Mouse (Mus musculus) spleen, adult 10 weeks (tissue): ENCODE data around the gene Coro7. TPM values are rescaled to one million over a fixed set of nuclear protein-coding genes. Genes with fewer than 3 reads are reported as not detected.

Experiments used
- polyA plus RNA-seq: library from polyadenylated mRNA; stranded (reverse); fragments of 350-450 nt; fragmentation: Illumina TruSeq; extraction: RNeasy Lipid Tissue Mini Kit (QIAGEN cat#74804); gene quantifications from one replicate; pipeline ENCODE4 v1.2.3, GENCODE M21; 2015; ENCODE audit warnings: low replicate concordance; ENCODE audit not compliant: insufficient read depth

Coro7 gene
- polyA plus RNA-seq = 40.9 TPM

DNA sequence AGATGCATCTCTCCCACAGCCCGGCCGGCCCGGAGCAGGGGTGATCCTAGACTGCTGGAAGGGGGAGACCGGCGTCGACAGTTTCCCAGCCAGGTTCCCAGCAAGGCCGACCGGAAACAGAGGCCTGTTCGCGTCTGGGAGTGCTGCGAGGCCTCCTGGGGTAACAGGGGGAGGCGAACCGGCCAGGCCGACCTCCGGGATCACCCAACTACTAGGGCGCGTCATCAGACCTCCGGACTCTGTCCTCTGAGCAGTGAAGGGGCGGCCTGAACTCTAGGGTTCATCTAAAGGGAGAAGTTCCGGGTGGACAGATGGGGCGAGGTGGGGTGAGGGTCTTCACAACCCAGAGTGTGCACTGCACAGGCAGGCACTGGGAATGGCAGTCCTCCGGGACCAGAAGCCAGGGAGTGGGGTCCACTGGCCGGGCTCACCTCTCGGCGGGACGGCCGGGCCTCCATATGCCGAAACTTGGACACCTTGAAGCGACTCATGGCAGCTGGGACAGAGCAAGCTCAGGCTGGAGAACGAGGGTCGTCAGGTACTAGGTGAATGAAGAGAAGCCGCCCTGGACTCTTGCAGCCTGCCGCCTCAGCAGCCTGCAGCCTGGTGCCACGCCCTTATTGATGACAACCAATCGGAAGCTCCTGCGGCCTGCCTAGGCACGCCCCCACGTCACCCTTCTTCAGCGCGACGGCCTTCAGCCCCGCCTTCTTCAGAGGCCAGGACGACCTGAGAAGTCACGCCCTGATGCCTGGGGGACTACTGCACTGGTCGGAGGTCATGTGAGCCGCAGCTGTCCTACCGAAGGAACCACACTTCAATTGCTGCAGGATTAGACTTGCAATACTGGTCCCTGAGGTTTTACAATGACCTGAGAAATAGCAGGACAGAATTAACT is at the start of gene Coro7:
Coro7 (minus strand) TSS at position 657 of the 898 bp plus-strand sequence.

DNA sequence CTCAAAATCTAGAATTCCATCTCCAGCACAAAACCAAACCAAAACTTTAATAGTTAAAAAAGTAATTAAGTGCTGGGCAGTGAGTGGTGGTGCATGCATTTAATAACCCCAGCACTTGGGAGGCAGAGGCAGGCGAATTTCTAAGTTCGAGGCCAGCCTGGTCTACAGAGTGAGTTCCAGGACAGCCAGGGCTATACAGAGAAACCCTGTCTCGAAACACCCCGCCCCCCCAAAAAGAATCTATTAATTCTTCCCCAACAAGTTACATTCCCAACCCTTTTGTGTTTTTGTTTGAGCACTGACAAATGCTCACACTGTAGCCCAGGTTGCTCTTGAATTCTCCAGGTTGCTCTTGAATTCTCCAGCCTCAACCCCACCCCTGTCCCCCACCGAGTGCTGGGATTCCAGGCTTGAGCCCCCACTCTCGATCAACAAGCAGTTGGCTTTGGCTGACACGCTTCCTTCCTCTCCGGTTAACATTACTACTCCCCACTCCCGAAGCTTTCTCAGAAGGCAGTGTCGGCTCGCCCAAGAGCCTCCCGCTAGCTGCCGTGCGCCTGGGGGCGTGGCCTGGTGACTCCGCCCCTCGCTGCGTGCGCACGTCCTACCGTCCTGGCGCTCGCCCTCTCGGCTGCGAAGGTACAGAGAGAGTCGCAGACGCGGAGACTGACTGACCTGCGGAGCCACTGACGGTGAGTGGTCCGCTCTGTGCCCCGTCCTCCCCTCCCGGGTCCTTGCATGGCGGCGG is 46.4 kb upstream of the Coro7 start, which contains the start of gene Hmox2:
Hmox2 (plus strand) TSS at position 582 of the 748 bp plus-strand sequence.

DNA sequence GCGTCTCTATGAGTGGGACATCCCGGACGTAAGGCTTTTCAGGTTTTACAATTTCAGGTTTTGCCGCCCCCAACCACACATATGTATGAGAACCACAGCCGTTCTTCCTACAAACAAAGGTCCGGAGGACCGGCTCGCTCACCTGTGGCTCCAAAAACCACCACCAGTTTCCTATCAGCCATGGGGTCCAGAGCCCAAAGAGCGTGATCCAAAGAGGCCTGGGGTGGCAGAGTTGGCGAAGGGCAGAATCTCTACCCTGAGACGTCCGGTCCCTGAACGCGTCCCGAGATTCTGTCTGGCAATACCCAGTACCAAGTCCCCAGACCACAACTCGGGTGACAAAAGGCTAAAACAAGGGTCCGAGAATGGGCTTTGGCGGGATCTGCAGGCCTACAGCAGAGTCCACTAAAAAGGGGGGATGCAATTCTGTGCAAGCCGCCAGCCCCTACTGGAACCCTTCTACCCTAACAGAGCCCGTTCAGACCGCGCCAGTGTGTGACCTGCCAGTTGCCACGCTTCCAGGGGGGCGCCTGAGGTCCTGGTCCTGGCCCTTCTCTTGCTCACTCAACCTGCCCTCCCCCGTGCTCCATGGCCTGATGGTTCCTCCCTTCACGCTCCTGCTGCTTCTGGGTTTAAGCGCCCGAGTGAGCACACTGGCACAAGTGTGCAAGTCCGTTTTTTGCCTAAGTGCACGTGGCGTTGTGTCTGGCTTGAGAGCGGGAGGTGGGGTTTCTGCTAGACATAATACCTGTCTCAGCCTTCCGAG is 39.4 kb upstream of the Coro7 start, which contains the start of gene Nmral1:
Nmral1 (minus strand) TSS at position 604 of the 766 bp plus-strand sequence.

GRCm38 (mm10) chr16:4639831-4640237 is 39.7 kb downstream of the Coro7 start, which contains the start of the genes Vasn and Dnaja3:
Vasn (plus strand) TSS chr16:4639941.
Dnaja3 (plus strand) TSS chr16:4639989.

DNA sequence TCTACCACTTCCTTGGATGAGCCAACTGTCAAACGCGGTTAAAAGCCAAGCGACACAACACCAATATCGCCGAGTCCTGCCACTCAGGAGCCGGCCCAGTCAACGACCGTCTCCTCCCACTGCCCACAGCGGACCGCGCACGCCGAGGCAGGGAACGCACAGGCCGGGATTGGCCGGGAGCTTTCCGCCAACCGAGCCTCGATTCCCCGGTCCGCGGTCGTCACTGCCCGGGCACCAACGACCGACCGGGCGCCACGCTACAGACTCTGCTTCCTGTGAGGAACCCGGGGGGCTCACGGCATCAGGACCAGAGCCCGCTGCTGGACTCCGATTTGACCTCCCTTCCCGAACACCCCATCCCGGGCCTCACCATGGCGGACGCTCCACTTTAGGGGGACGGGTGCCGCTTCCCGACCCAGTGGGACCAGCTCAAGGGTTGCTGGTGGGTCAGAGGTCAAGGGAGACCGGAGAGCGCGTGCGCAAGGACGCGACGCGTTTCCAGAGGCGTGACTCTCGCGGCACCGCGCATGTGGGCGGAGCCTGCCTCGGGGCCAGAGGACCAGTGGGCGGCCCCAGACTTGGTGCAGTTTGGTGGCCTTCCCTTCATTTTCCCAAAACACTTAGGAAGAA is 55.0 kb downstream of the Coro7 start, which contains the start of gene Pam16:
Pam16 (minus strand) TSS at position 508 of the 630 bp plus-strand sequence.

DNA sequence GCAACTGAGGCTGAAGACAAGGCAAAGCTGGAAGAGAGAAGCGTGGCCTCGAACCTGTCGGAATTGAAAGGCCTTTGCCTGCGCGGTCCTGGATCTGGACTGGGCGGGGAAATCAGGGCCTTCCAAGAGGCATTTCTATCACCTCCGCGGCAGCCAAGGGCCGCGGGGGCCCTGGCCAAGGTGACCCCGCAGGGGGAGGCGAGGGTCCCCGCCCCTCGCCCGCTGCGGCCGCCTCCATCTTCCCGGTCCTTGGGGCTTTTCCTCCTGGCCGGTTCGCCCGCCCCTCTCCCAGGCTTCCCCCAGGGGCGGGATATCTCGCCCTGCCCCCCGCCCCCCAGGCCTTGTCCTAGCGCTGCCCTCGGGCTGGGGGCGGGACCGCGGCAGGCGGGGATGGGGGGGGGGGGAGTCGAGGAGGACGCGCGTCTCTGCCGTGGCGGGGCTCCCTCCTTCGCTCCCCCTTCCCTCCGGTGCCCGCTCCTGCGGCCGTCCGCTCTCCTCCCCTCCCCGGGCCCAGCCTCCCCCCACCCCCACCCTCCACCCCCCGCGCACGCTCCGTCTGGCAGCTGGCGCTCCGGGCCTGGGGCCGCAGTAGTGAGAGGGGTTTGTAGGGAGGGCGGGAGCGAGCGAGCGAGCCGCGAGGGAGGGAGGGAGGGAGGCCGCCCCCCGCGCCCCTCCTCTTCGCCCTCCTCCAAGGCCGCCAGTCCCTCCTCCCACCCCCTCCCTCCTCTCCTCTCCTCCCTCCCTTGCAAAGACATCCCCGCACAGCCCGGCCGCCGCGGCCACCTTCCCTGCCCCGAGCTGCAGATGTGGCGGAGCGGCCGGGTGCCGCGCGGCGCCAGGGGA is 85.4 kb downstream of the Coro7 start, which contains the start of gene Glis2:
Glis2 (plus strand) TSS at position 743 of the 843 bp plus-strand sequence.

Other genes starting within 250 kb of the Coro7 start
- 1.3 TPM for gene Srl, start 138.0 kb downstream of the Coro7 start, polyA plus RNA-seq
- 3.9 TPM for gene Tfap4, start 119.9 kb downstream of the Coro7 start, polyA plus RNA-seq
- gene Glis2, start 85.1 kb downstream of the Coro7 start, polyA plus RNA-seq = 2.8 TPM
- 28.6 TPM for gene Pam16, start 54.8 kb downstream of the Coro7 start, polyA plus RNA-seq
- 2.1 TPM for gene Vasn, start 39.8 kb downstream of the Coro7 start, polyA plus RNA-seq
- gene Dnaja3, start 39.8 kb downstream of the Coro7 start, polyA plus RNA-seq = 34.5 TPM
- gene Nmral1, start 39.6 kb upstream of the Coro7 start, polyA plus RNA-seq = 8.6 TPM
- gene Hmox2, start 46.6 kb upstream of the Coro7 start, polyA plus RNA-seq = 95.5 TPM
- gene Cdip1, start 110.5 kb upstream of the Coro7 start, polyA plus RNA-seq = 40.5 TPM
- gene 4930562C15Rik, start 155.6 kb upstream of the Coro7 start, polyA plus RNA-seq = not detected
- gene Ubald1, start 200.5 kb upstream of the Coro7 start, polyA plus RNA-seq = 20.6 TPM
- gene Mgrn1, start 206.5 kb upstream of the Coro7 start, polyA plus RNA-seq = 49.0 TPM